Mouse (Mus musculus): ENCODE results near the gene Tns1. TPM values are rescaled to one million over a fixed set of nuclear protein-coding genes. Genes with fewer than 3 reads are reported as not detected.

Gene Tns1
- total and polyA plus RNA-seq, 3 experiments, result 0.40 to 3.6 (median 0.89) TPM

GRCm38 (mm10) chr1:73962049-73962448, 162.2 kb downstream of the Tns1 start:
- peaks cover 0 to 37% of the 10 kb centered on the region in 2 experiments; a peak in 2 of 4 replicates for H3K4me1 ChIP-seq (ENCODE audit: control insufficient read depth in 1 of 2, insufficient read depth in 2 of 2)
- no peaks in the 10 kb centered on the region for H3K36me3 ChIP-seq (replicated peaks in 1 of 2; ENCODE audit: control insufficient read depth in 1 of 2, insufficient read depth in 1 of 2, low read length in 1 of 2)
- dilution Hi-C loops (cut with MboI; ENCODE audit: extremely low pct_ligation_motif_present, extremely low pct_unique_long_range_greater_than_20kb, low sequenced_read_pairs), result no loop called here
- no peaks in the 10 kb centered on the region for H3K27me3 ChIP-seq (replicated peaks)
- no peaks in the 10 kb centered on the region for H3K9me3 ChIP-seq (replicated peaks; ENCODE audit: low read length)
- DNase-seq (ENCODE audit: extremely low read depth), result no peak
- no peak overlapping the region for H3K4me2 ChIP-seq (ENCODE audit: insufficient read depth, low read depth, poor library complexity, severe bottlenecking)
- no peak for TF ChIP-seq IRF4 (IDR thresholded peaks at IDR 0.05; ENCODE audit: low read depth, low read length)
- no peak for TF ChIP-seq GABPA (IDR thresholded peaks at IDR 0.05; ENCODE audit: insufficient replicate concordance, low read depth, low read length)
- no peak for TF ChIP-seq MAFK (IDR thresholded peaks at IDR 0.05; ENCODE audit: insufficient replicate concordance, low read length)
- no peak for TF ChIP-seq E2F4 (IDR thresholded peaks at IDR 0.05; ENCODE audit: insufficient replicate concordance, low read depth, low read length)
- TF ChIP-seq RCOR1 (conservative IDR thresholded peaks at IDR 0.05; ENCODE audit: low read depth, low read length), result no peak
- TF ChIP-seq TCF12 (IDR thresholded peaks at IDR 0.05; ENCODE audit: low read depth, low read length), result no peak
- TF ChIP-seq EP300 (IDR thresholded peaks at IDR 0.05; ENCODE audit: low read length), result no peak
- no peak for TF ChIP-seq JUND (conservative IDR thresholded peaks at IDR 0.05; ENCODE audit: low read depth, low read length)
- TF ChIP-seq PAX5 (IDR thresholded peaks at IDR 0.05; ENCODE audit: low read length), result no peak
- no peak for TF ChIP-seq RAD21 (IDR thresholded peaks at IDR 0.05; ENCODE audit: low read depth, low read length)
- no peak for TF ChIP-seq ZKSCAN1 (IDR thresholded peaks at IDR 0.05; ENCODE audit: borderline replicate concordance, low read depth, low read length)
- no peak for TF ChIP-seq JUN (IDR thresholded peaks at IDR 0.05; ENCODE audit: insufficient read depth, low read depth, low read length)
- TF ChIP-seq ZC3H11A (IDR thresholded peaks at IDR 0.05; ENCODE audit: low read depth, low read length), result no peak
- no peaks in the 10 kb centered on the region for H3K79me2 ChIP-seq (replicated peaks; ENCODE audit: control insufficient read depth, extremely low read depth, insufficient read depth, poor library complexity, severe bottlenecking)
- no peak overlapping the region for H3K4me3 ChIP-seq (replicated peaks in 1 of 3; ENCODE audit: low read depth in 2 of 3, low read length in 2 of 3, poor library complexity in 1 of 3)
- H3K27ac ChIP-seq (ENCODE audit: insufficient read depth, low read depth), result no peak overlapping the region
- in situ Hi-C loops (cut with MboI; ENCODE audit: low pct_ligation_motif_present, low pct_unique_long_range_greater_than_20kb, low sequenced_read_pairs), result no loop called here
- no peak overlapping the region for H3K9ac ChIP-seq (ENCODE audit: insufficient read depth, low read depth)

GRCm38 (mm10) chr1:73959758-73960157, 164.5 kb downstream of the Tns1 start:
- H3K4me1 ChIP-seq (ENCODE audit: control insufficient read depth in 1 of 2, insufficient read depth in 2 of 2), result peaks cover 3 to 60% of the 10 kb centered on the region in 2 experiments; a peak in 2 of 4 replicates
- H3K4me3 ChIP-seq (replicated peaks in 1 of 3; ENCODE audit: low read depth in 2 of 3, low read length in 2 of 3, poor library complexity in 1 of 3), result no peak overlapping the region
- no peak overlapping the region for H3K9ac ChIP-seq (ENCODE audit: insufficient read depth, low read depth)
- DNase-seq (ENCODE audit: extremely low read depth), result no peak
- H3K36me3 ChIP-seq (replicated peaks in 1 of 2; ENCODE audit: control insufficient read depth in 1 of 2, insufficient read depth in 1 of 2, low read length in 1 of 2), result no peaks in the 10 kb centered on the region
- no peaks in the 10 kb centered on the region for H3K27me3 ChIP-seq (replicated peaks)
- no peak for TF ChIP-seq TBP (conservative IDR thresholded peaks at IDR 0.05; ENCODE audit: low read depth, low read length)
- TF ChIP-seq MEF2A (IDR thresholded peaks at IDR 0.05; ENCODE audit: borderline replicate concordance, low read depth, low read length), result no peak
- no peak for TF ChIP-seq HCFC1 (IDR thresholded peaks at IDR 0.05; ENCODE audit: low read depth, low read length)
- no peak for TF ChIP-seq IRF4 (IDR thresholded peaks at IDR 0.05; ENCODE audit: low read depth, low read length)
- no peak for TF ChIP-seq TCF12 (IDR thresholded peaks at IDR 0.05; ENCODE audit: low read depth, low read length)
- TF ChIP-seq ZMIZ1 (IDR thresholded peaks at IDR 0.05; ENCODE audit: low read depth, low read length), result no peak
- no peak for TF ChIP-seq GABPA (IDR thresholded peaks at IDR 0.05; ENCODE audit: insufficient replicate concordance, low read depth, low read length)
- no peak for TF ChIP-seq ZC3H11A (IDR thresholded peaks at IDR 0.05; ENCODE audit: low read depth, low read length)
- no peak for TF ChIP-seq POLR2AphosphoS2 (IDR thresholded peaks at IDR 0.05; ENCODE audit: low read depth, low read length)
- TF ChIP-seq NRF1 (IDR thresholded peaks at IDR 0.05; ENCODE audit: low read depth, low read length), result no peak
- no peak for TF ChIP-seq ETS1 (conservative IDR thresholded peaks at IDR 0.05; ENCODE audit: low read depth, low read length)
- TF ChIP-seq ELF1 (IDR thresholded peaks at IDR 0.05; ENCODE audit: low read depth, low read length), result no peak
- TF ChIP-seq E2F4 (IDR thresholded peaks at IDR 0.05; ENCODE audit: insufficient replicate concordance, low read depth, low read length), result no peak
- no peak for TF ChIP-seq MYC (IDR thresholded peaks at IDR 0.05; ENCODE audit: low read depth, low read length)
- no peak for TF ChIP-seq JUND (conservative IDR thresholded peaks at IDR 0.05; ENCODE audit: low read depth, low read length)
- TF ChIP-seq POLR2A (IDR thresholded peaks at IDR 0.05; ENCODE audit: low read depth, low read length), result no peak
- no peak for TF ChIP-seq SMC3 (IDR thresholded peaks at IDR 0.05; ENCODE audit: low read depth, low read length)
- TF ChIP-seq JUN (IDR thresholded peaks at IDR 0.05; ENCODE audit: insufficient read depth, low read depth, low read length), result no peak
- no peak for TF ChIP-seq MAZ (IDR thresholded peaks at IDR 0.05; ENCODE audit: low read depth, low read length)
- no peak for TF ChIP-seq RCOR1 (conservative IDR thresholded peaks at IDR 0.05; ENCODE audit: low read depth, low read length)
- dilution Hi-C loops (cut with MboI; ENCODE audit: extremely low pct_ligation_motif_present, extremely low pct_unique_long_range_greater_than_20kb, low sequenced_read_pairs) (no loop called here), in situ Hi-C loops (cut with MboI; ENCODE audit: low pct_ligation_motif_present, low pct_unique_long_range_greater_than_20kb, low sequenced_read_pairs) (no loop called here)
- no peaks in the 10 kb centered on the region for H3K9me3 ChIP-seq (replicated peaks; ENCODE audit: low read length)
- no peaks in the 10 kb centered on the region for H3K79me2 ChIP-seq (replicated peaks; ENCODE audit: control insufficient read depth, extremely low read depth, insufficient read depth, poor library complexity, severe bottlenecking)
- H3K4me2 ChIP-seq (ENCODE audit: insufficient read depth, low read depth, poor library complexity, severe bottlenecking), result no peak overlapping the region
- H3K27ac ChIP-seq (ENCODE audit: insufficient read depth, low read depth), result no peak overlapping the region

All from CH12.LX (cell line).